Mouse (Mus musculus) B cell, adult 2 months (primary cell): ENCODE data around the gene Tsc22d4.

Source experiments
- DNase-seq, 2 experiments: peaks; one replicate each; pipeline ENCODE4 v3.0.0; 2022

Gene Tsc22d4

GRCm38 (mm10) chr5:137768475-137768874, 22.9 kb downstream of the Tsc22d4 start:
- DNase-seq = no peak

- DNase-seq = peak; percentile 64 to 69
Measured at GRCm38 (mm10) chr5:137770709-137771108, 25.2 kb downstream of the Tsc22d4 start.

GRCm38 (mm10) chr5:137772755-137773154, 27.2 kb downstream of the Tsc22d4 start:
- no peak for DNase-seq

- DNase-seq = no peak
Measured at GRCm38 (mm10) chr5:137775587-137776290, 30.2 kb downstream of the Tsc22d4 start.

- DNase-seq = peak; percentile 54 to 57
Measured at GRCm38 (mm10) chr5:137776408-137776918, 30.9 kb downstream of the Tsc22d4 start.

- DNase-seq = no peak
Measured at GRCm38 (mm10) chr5:137777267-137777845, 31.8 kb downstream of the Tsc22d4 start.

GRCm38 (mm10) chr5:137778635-137779034, 33.1 kb downstream of the Tsc22d4 start, which contains the start of gene Ppp1r35:
Gene Ppp1r35 (plus strand): TSS chr5:137778849.
- DNase-seq = peak; percentile 93

- peak; percentile 39 to 41 for DNase-seq
Measured at GRCm38 (mm10) chr5:137779053-137779933, 33.8 kb downstream of the Tsc22d4 start.

GRCm38 (mm10) chr5:137781661-137782060, 36.1 kb downstream of the Tsc22d4 start:
- no peak for DNase-seq

- DNase-seq = no peak
Measured at GRCm38 (mm10) chr5:137782776-137783522, 37.4 kb downstream of the Tsc22d4 start.

- no peak for DNase-seq
Measured at GRCm38 (mm10) chr5:137783901-137784540, 38.5 kb downstream of the Tsc22d4 start.

GRCm38 (mm10) chr5:137784546-137784945, 39.0 kb downstream of the Tsc22d4 start:
- DNase-seq = no peak

GRCm38 (mm10) chr5:137785164-137786031, 39.9 kb downstream of the Tsc22d4 start:
- no peak for DNase-seq

GRCm38 (mm10) chr5:137786109-137786942, 40.8 kb downstream of the Tsc22d4 start:
- peak; percentile 98 to 99 for DNase-seq

GRCm38 (mm10) chr5:137787151-137787928, 41.8 kb downstream of the Tsc22d4 start, which contains the start of the genes Mepce and Zcwpw1:
Gene Mepce (minus strand): TSS chr5:137787655.
Gene Zcwpw1 (plus strand): TSS chr5:137787798.
- peak; percentile 94 to 96 for DNase-seq

- no peak for DNase-seq
Measured at GRCm38 (mm10) chr5:137788171-137788570, 42.6 kb downstream of the Tsc22d4 start.

- DNase-seq = no peak
Measured at GRCm38 (mm10) chr5:137788946-137789531, 43.5 kb downstream of the Tsc22d4 start.

- DNase-seq = no peak
Measured at GRCm38 (mm10) chr5:137791553-137791952, 46.0 kb downstream of the Tsc22d4 start.

GRCm38 (mm10) chr5:137796606-137797005, 51.1 kb downstream of the Tsc22d4 start:
- no peak for DNase-seq
